Mouse (Mus musculus) ZHBTc4 (cell line): Measurements from ENCODE around the gene Tagap.

Experiments used
- DNase-seq: peaks from one replicate; pipeline ENCODE4 v3.0.0-alpha.2; 2011; ENCODE audit warnings: low read depth, low spot score

The Tagap gene

GRCm38 (mm10) chr17:7925413-7926160 is at the start of gene Tagap:
Gene Tagap (plus strand): TSS chr17:7926000.
- DNase-seq: no peak

DNA sequence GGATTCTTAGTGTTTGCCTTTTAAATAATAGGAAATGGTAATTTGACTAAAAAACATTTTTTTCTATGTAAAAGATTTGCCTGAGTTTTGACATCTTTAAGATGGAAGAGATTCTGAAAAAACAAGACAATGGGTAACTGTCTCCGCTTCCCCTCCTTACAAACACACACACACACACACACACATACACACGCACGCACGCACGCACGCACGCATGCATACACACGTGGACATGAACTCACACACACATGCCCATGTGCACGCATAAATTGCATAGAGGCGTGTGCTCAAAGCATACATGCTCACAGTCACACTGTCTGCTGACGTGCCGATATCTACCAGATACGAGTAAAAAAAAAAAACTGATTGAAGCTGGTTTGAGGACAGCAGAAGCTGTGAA is 49.3 kb upstream of the Tagap start:
- no peak for DNase-seq

GRCm38 (mm10) chr17:7877191-7877764 is 48.5 kb upstream of the Tagap start:
- DNase-seq: no peak

DNA sequence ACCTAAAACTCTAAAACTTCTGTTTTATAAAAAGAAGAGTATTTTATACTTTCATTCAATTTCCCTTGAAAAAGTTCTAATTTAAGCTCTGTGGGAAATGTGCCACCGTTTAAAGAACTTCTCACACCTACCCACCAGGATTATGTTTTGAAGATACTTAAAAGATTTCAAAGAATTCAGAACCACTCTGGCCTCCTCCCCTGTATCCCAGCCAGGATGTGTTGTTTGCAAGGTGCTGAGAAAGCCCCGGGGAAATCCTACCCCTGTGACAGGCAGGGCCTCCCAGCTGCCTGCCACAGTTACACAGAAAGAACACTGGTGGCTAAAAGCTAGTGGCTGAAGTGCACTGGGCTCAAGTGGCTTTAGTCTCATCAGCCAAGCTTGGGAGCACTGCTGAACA is 47.9 kb upstream of the Tagap start:
- DNase-seq: no peak

- DNase-seq: no peak
Measured at GRCm38 (mm10) chr17:7879529-7879928, 46.3 kb upstream of the Tagap start.

DNA sequence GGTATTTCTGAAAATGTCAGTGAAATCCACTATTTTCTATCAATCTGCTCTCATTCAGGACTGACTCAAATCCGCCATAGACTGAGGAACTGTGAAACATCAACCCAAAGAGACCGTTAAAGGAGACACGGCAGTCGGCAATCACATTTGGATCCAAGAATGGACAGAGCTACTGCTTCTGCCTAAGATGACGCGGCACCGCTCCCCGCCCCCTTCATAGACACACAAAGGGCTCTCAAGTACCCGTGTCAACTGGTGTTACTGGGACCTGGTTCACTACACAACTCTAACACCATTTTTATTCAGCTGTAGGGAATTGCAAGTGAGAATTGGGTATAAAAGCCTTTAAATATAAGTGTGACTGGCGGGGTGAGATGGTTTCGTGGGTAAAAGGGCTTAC is 42.7 kb upstream of the Tagap start:
- DNase-seq: peak; percentile 61

DNA sequence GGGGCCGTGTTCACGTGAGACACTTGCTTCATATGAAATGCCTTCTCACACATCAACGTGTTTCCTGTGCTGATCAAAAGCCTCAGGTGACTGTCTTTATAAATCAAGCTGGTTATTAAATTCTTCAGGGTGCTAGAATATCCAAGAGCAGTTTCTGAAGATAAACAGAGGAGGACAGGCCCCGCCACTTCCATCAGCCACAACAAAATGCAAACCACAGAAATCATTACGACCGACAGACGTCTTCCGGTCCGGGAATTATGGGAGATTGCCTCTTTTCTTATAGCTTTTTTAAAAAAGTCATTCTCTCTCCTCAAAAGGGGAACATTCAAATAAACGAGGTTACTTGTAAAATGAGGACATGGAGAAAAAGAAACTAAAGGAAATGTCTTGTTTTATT is 41.2 kb upstream of the Tagap start:
- no peak for DNase-seq

DNA sequence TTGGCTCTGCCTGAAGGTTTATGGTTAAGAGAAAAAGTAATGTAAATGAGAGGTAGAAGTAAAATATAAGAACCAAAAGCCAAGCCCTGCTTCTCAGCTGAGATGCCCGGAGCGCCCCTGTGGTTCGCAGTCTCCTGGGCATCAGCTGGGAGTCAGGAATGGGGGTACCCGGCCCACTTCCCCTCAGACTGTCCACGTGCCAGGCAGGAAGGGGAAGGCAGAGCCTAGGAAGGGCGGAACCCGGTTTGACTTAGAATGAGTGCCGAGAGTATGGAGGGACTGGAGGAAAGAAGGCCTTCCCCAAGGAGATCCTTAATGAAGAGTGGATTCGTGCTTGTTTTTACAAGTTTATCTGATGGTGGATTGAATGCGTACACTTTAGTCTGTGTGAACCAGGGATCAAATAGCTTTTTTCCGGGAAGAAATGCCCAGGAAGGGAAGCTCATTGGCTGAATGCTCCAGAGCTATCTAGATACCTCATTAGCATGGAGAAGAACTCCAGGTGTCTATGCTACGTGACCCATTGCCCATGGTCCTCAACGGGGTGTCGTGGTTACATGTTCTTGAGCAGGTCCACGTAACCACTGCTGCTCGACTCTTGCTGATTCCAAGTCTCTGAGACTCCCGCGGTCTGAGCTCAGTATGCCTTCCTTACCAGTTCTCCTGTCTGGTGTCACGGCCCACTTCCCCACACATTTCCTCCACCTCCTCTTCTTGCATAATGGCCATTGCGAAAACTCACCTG is 38.6 kb upstream of the Tagap start:
- no peak for DNase-seq

- DNase-seq: no peak
Measured at GRCm38 (mm10) chr17:7888291-7888690, 37.5 kb upstream of the Tagap start.

DNA sequence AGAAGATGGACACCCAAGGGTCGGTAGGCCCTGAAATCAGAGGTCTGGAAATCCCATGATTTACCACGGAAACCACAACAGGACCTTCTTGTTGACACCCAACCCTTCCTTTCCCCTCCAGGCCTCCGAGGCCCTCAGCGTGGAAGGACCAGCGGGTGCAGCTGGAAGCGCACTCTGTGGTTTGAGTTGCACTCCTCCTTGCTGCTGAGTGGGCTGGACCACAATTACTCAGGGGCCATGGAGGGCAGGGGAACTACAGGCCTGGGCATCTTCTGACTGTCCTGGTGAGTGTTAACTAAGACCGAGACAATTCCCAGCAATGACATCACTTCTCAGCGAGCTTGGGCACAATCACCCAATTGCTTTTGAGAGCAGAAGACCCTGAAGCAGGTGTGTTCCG is 36.8 kb upstream of the Tagap start:
- no peak for DNase-seq

DNA sequence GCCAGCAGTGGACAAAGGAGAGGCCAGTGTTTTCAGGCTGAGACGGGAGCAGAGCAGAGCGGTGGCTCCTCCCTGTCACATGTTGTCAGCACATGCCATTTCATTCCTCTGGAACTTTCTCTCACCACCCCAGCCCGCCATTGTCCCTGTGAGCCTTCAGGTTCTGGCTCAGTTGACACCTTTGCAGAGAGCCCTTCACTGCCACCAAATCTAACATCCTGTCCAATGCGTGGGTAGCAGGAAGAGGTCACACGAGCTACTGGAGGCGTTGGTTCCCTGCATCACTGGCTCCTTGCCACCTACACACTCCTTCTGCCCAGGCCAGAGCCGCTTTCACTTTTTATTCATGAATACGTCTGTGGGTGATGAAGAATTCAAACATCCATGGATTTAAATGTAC is 33.1 kb upstream of the Tagap start:
- no peak for DNase-seq

- DNase-seq: no peak
Measured at GRCm38 (mm10) chr17:7894094-7894493, 31.7 kb upstream of the Tagap start.

- DNase-seq: no peak
Measured at GRCm38 (mm10) chr17:7896047-7896635, 29.7 kb upstream of the Tagap start.

DNA sequence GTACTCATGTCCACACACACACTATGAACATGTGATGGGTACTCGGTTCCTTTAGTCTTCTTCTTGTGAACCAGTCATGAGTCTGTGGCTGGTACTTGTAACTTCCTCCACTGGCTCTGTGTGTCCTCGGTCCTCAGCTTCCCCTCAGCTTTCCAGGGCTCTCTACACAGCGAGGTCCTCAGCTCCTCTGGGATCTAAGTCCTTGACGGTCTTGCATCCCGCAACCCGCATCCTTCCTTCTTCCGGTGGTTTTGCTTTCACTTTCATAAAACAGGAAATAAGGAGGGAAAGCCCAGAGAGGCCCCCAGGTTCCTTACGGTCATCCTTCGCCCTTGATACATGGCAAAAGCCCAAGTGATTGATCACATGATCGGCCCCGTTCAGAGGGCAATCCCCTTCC is 28.7 kb upstream of the Tagap start:
- no peak for DNase-seq

DNA sequence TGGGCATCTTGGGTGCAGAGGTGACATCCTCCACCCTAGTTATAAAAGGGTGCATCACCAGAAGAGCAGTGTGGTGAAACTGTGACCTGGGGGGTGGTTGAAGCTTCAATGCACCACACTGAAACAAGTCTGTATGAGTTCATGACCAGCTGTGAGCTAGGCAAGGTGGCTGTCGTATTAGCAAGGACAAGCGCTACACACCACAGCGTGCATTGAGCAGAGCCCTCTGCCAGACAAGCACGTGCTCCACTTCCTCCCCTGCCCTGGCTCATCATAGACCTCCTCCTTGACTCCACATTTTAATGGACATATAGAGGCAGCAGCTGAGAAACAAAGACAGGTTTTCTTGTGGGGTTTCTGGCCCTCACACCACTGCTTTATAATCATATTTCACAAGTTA is 28.0 kb upstream of the Tagap start:
- DNase-seq: no peak

DNA sequence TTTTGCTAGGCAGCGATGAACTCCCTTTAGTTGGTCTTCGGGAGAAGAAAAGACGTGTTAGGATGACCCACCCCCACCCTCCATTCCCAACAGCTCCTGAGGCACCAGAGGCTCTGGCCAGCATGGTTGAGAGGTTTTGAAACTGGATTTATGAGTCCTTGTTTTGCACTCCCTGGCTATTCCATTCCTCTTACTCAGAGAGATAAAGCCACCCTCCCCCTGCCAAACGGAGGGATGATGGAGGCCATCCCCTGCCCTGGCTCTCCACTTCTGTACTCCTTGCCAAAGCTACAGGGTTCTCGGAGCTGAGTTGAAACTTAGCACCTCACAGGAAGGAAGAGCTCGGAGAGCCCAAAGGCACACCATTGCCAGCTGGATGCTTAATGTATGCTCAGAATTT is 26.6 kb upstream of the Tagap start:
- no peak for DNase-seq

GRCm38 (mm10) chr17:7899961-7900360 is 25.8 kb upstream of the Tagap start:
- DNase-seq: no peak

GRCm38 (mm10) chr17:7901536-7901935 is 24.3 kb upstream of the Tagap start:
- no peak for DNase-seq

DNA sequence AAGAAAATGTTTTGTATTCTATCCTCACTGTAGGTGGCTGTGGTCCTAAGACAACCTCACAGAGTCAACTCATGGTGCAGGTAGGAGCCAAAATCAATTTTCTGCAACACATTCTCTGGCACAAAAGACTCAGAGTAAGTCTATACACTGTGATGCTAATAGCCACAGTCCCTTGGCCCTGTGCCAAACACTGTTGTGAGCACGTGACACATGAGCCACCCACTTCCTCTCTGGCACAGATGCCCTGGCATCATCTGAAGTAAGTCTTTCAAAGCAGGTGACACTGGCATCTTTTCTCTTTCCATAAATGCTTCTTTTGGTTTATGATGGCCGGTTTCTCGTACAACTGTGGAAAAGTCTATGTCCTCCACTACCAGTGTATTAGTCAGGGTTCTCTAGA is 23.4 kb upstream of the Tagap start:
- DNase-seq: no peak

- DNase-seq: peak; percentile 34
Measured at GRCm38 (mm10) chr17:7904992-7905391, 20.8 kb upstream of the Tagap start.

DNA sequence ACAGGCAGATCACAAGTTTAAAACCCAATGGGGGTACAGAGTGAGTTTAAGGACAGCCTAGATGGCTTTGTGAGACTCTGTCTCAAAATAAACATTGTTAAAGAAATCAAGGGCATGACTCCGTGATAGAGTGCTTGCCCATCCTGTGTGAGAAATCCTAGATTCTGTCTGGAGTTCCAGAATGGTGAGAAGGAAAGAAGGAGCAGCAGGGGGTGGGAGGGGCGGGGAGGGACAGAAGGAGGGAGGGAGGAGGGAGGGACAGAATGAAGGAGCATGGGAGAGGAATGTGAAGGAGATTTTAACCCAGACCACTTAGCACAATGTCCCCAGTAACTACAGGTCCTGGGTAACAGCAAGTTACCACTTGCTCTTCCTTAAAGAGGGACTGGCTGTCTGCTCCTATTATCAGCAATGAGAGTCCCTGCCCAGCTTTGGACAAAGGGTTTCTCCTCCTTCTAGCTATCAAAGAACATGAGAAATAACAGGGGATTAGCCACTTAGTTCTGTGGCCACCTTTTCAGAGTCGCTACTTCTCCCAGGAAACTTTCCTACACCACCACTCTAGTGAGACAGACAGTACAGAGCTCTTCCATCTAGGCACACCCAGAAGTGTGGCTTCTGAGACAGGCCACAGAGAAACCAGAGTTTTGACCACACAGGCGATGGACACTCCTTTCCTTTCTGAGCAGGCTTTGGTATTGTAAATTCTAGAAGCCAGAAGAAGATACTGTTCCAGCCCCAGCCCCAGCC is 19.7 kb upstream of the Tagap start:
- peak; percentile 88 for DNase-seq
